Mouse (Mus musculus): Measurements from ENCODE around the gene Tstd3. TPM values are rescaled to one million over a fixed set of nuclear protein-coding genes. Genes with fewer than 3 reads are reported as not detected.

The Tstd3 gene
- polyA plus RNA-seq (2012; fragmentation: generic; extraction: Trizol): 6.4 TPM
- long read RNA-seq, experiment 1, transcript Tstd3-201 (4 exons, 1,588 nt): major isoform, 21 of 23 reads
- long read RNA-seq, experiment 1, partial matches to known transcripts: 0 of 23 reads
- long read RNA-seq, experiment 1, other reads (novel, unspliced or antisense): 2 of 23 reads
- long read RNA-seq, experiment 2, transcript Tstd3-201 (4 exons, 1,588 nt): major isoform, 24 of 26 reads
- long read RNA-seq, experiment 2, partial matches to known transcripts: 0 of 26 reads
- long read RNA-seq, experiment 2, other reads (novel, unspliced or antisense): 2 of 26 reads

DNA sequence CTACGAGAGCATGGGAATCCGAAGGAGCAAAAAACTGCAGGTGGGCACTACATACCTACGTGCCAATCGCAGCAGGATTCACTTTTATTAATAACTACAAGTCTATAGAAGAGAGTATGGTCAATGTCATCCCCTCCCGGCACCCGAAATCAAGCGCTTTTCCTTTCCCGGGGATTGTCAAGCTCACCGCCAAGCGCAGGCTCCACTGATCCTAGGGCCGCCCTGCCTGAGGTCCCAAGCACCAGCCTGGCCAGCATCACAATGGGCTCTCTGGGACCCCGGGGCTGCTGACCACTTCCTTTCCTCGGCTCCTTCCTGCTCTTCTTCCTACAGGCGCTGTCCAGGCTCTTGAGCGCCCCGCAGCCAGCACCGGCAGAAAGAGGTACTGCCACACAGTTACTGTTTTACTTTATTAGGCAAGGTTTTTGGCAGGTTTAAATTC lies at the start of gene Tstd3, which contains the start of gene Usp45:
Gene Tstd3, minus strand, starts transcription at position 350 of the 442 bp plus-strand sequence.
Gene Usp45, plus strand, starts transcription at position 294 of the 442 bp plus-strand sequence.
- TF ChIP-seq CTCF (IDR thresholded peaks at IDR 0.05; ENCODE audit: control insufficient read depth, insufficient read depth, insufficient read length) (peak; percentile 28), MYOD1 (IDR thresholded peaks at IDR 0.05; ENCODE audit: control insufficient read depth, insufficient read length, low read depth) (no peak), FOSL1 (IDR thresholded peaks at IDR 0.05; ENCODE audit: insufficient read depth, low read length, poor library complexity, severe bottlenecking) (no peak)
- H3K27me3 ChIP-seq (ENCODE audit: control insufficient read depth, insufficient read depth, insufficient read length): no peaks in the 10 kb centered on the region
- H3K79me3 ChIP-seq (ENCODE audit: low read depth): no peaks in the 10 kb centered on the region
- no peaks in the 10 kb centered on the region for H3K79me2 ChIP-seq (ENCODE audit: control insufficient read depth, insufficient read depth)
- peak within 1 kb of the TSS; percentile 52 for H3K4me3 ChIP-seq (ENCODE audit: insufficient read depth, poor library complexity, severe bottlenecking)
- H3K36me3 ChIP-seq (ENCODE audit: control insufficient read depth, insufficient read depth): no peaks in the 10 kb centered on the region
- H3ac ChIP-seq (ENCODE audit: control insufficient read depth, insufficient read length, low read depth): peak within 1 kb of the TSS; percentile 69

DNA sequence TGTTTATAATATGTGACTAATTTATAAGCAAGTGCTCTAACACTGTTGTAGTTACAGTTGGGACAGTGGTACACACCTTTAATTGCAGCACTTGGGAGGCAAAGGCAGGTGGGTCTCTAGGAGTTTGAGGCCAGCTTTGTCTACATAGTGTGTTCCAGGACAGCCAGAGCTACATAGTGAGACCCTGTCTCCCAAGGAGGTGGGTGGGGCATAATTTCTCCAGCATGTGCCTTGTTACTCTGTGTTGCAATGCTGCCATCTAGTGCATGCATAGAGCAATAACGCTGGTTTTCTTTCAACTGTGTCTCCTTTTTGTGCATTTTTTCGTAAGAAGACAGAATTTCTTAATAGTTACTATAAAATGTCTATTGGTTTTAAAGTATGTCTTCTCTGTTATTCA lies 47.0 kb upstream of the Tstd3 start:
- peak; percentile 20 for TF ChIP-seq CTCF (IDR thresholded peaks at IDR 0.05; ENCODE audit: control insufficient read depth, insufficient read depth, insufficient read length)
- no peak for TF ChIP-seq MYOG (IDR thresholded peaks at IDR 0.05; ENCODE audit: control insufficient read depth, extremely low read depth, insufficient read length)
- Histone ChIP-seq H3ac (ENCODE audit: control insufficient read depth, insufficient read length, low read depth) (no peak overlapping the region), H3K36me3 (ENCODE audit: control insufficient read depth, insufficient read depth) (peaks cover 38% of the 10 kb centered on the region), H3K27me3 (ENCODE audit: control insufficient read depth, insufficient read depth, insufficient read length) (no peaks in the 10 kb centered on the region), H3K79me2 (ENCODE audit: control insufficient read depth, insufficient read depth) (no peaks in the 10 kb centered on the region), H3K79me3 (ENCODE audit: low read depth) (no peaks in the 10 kb centered on the region), H3K4me3 (ENCODE audit: insufficient read depth, poor library complexity, severe bottlenecking) (no peak overlapping the region)

- no peaks in the 10 kb centered on the region for H3K79me3 ChIP-seq (ENCODE audit: low read depth)
- H3ac ChIP-seq (ENCODE audit: control insufficient read depth, insufficient read length, low read depth): no peak overlapping the region
- no peak overlapping the region for H3K4me3 ChIP-seq (ENCODE audit: insufficient read depth, poor library complexity, severe bottlenecking)
- TF ChIP-seq MYOD1 (IDR thresholded peaks at IDR 0.05; ENCODE audit: control insufficient read depth, insufficient read length, low read depth): no peak
- no peak for TF ChIP-seq MAX (IDR thresholded peaks at IDR 0.05)
- no peak for TF ChIP-seq FOSL1 (IDR thresholded peaks at IDR 0.05; ENCODE audit: insufficient read depth, low read length, poor library complexity, severe bottlenecking)
- TF ChIP-seq USF1 (IDR thresholded peaks at IDR 0.05; ENCODE audit: low read depth): no peak
- no peak for TF ChIP-seq MYOG (IDR thresholded peaks at IDR 0.05; ENCODE audit: control insufficient read depth, extremely low read depth, insufficient read length)
- TF ChIP-seq CTCF (IDR thresholded peaks at IDR 0.05; ENCODE audit: control insufficient read depth, insufficient read depth, insufficient read length): no peak
- TF ChIP-seq CEBPB (IDR thresholded peaks at IDR 0.05; ENCODE audit: low read depth): no peak
- H3K27me3 ChIP-seq (ENCODE audit: control insufficient read depth, insufficient read depth, insufficient read length): no peaks in the 10 kb centered on the region
- peaks cover 36% of the 10 kb centered on the region for H3K36me3 ChIP-seq (ENCODE audit: control insufficient read depth, insufficient read depth)
- H3K79me2 ChIP-seq (ENCODE audit: control insufficient read depth, insufficient read depth): no peaks in the 10 kb centered on the region
Measured at GRCm38 (mm10) chr4:21812635-21813034, 45.6 kb upstream of the Tstd3 start.

DNA sequence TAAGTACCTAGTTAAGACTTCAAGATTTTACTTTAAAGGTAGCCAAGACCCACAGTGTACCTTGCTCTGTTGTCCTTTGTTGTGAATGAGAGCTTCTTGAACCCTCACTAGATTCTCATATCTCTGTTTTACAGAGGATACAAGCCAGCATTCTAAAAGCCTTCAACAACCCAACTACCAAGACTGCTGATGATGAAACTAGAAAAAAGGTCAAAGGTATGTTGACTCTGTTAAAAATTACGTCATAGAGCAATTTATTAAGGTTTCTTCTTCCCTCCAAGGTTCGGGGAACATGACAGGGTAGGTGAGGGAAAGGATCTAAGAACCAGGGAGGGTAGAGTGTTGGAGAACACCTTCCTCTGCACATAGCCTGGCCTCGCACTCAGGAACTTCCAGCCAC lies 43.6 kb upstream of the Tstd3 start:
- Histone ChIP-seq H3K36me3 (ENCODE audit: control insufficient read depth, insufficient read depth) (peaks cover 29% of the 10 kb centered on the region), H3K4me3 (ENCODE audit: insufficient read depth, poor library complexity, severe bottlenecking) (no peak overlapping the region), H3ac (ENCODE audit: control insufficient read depth, insufficient read length, low read depth) (no peak overlapping the region), H3K79me3 (ENCODE audit: low read depth) (no peaks in the 10 kb centered on the region), H3K27me3 (ENCODE audit: control insufficient read depth, insufficient read depth, insufficient read length) (no peaks in the 10 kb centered on the region), H3K79me2 (ENCODE audit: control insufficient read depth, insufficient read depth) (no peaks in the 10 kb centered on the region)
- TF ChIP-seq FOSL1 (IDR thresholded peaks at IDR 0.05; ENCODE audit: insufficient read depth, low read length, poor library complexity, severe bottlenecking) (no peak), CEBPB (IDR thresholded peaks at IDR 0.05; ENCODE audit: low read depth) (no peak), MYOG (IDR thresholded peaks at IDR 0.05; ENCODE audit: control insufficient read depth, extremely low read depth, insufficient read length) (no peak), MYOD1 (IDR thresholded peaks at IDR 0.05; ENCODE audit: control insufficient read depth, insufficient read length, low read depth) (no peak)

DNA sequence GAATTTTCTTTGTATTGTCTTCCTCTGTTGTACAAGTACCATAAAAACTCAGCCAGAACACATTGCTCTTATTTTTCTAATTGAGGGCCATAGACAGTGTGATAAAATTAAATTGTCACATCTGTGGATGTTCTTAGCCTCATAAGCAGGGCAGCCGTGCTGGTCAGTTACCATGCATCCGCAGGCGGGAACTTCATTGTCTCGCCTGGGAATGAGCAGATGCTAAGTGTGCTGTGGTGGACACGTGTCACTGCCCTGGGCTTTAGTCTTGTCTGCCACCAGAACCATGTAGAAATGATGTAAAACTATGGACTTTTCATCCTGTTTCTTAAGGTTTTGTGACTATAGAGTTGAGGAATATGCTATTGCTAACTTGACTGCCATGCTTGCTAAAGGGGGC lies 40.2 kb upstream of the Tstd3 start:
- Histone ChIP-seq H3K36me3 (ENCODE audit: control insufficient read depth, insufficient read depth) (peaks cover 51% of the 10 kb centered on the region), H3K4me3 (ENCODE audit: insufficient read depth, poor library complexity, severe bottlenecking) (no peak overlapping the region), H3K79me3 (ENCODE audit: low read depth) (no peaks in the 10 kb centered on the region), H3ac (ENCODE audit: control insufficient read depth, insufficient read length, low read depth) (no peak overlapping the region), H3K79me2 (ENCODE audit: control insufficient read depth, insufficient read depth) (no peaks in the 10 kb centered on the region), H3K27me3 (ENCODE audit: control insufficient read depth, insufficient read depth, insufficient read length) (no peaks in the 10 kb centered on the region)
- TF ChIP-seq MYOG (IDR thresholded peaks at IDR 0.05; ENCODE audit: control insufficient read depth, extremely low read depth, insufficient read length): no peak
- no peak for TF ChIP-seq CEBPB (IDR thresholded peaks at IDR 0.05; ENCODE audit: low read depth)
- no peak for TF ChIP-seq MAX (IDR thresholded peaks at IDR 0.05)
- no peak for TF ChIP-seq MYOD1 (IDR thresholded peaks at IDR 0.05; ENCODE audit: control insufficient read depth, insufficient read length, low read depth)
- no peak for TF ChIP-seq CTCF (IDR thresholded peaks at IDR 0.05; ENCODE audit: control insufficient read depth, insufficient read depth, insufficient read length)
- no peak for TF ChIP-seq FOSL1 (IDR thresholded peaks at IDR 0.05; ENCODE audit: insufficient read depth, low read length, poor library complexity, severe bottlenecking)
- TF ChIP-seq USF1 (IDR thresholded peaks at IDR 0.05; ENCODE audit: low read depth): no peak

- Histone ChIP-seq H3K36me3 (ENCODE audit: control insufficient read depth, insufficient read depth) (peaks cover 69% of the 10 kb centered on the region), H3K79me2 (ENCODE audit: control insufficient read depth, insufficient read depth) (no peaks in the 10 kb centered on the region), H3K4me3 (ENCODE audit: insufficient read depth, poor library complexity, severe bottlenecking) (no peak overlapping the region), H3K79me3 (ENCODE audit: low read depth) (no peaks in the 10 kb centered on the region), H3K27me3 (ENCODE audit: control insufficient read depth, insufficient read depth, insufficient read length) (no peaks in the 10 kb centered on the region), H3ac (ENCODE audit: control insufficient read depth, insufficient read length, low read depth) (no peak overlapping the region)
- TF ChIP-seq MYOG (IDR thresholded peaks at IDR 0.05; ENCODE audit: control insufficient read depth, extremely low read depth, insufficient read length) (no peak), FOSL1 (IDR thresholded peaks at IDR 0.05; ENCODE audit: insufficient read depth, low read length, poor library complexity, severe bottlenecking) (no peak), MAX (IDR thresholded peaks at IDR 0.05) (no peak), USF1 (IDR thresholded peaks at IDR 0.05; ENCODE audit: low read depth) (no peak), CEBPB (IDR thresholded peaks at IDR 0.05; ENCODE audit: low read depth) (no peak), MYOD1 (IDR thresholded peaks at IDR 0.05; ENCODE audit: control insufficient read depth, insufficient read length, low read depth) (no peak), CTCF (IDR thresholded peaks at IDR 0.05; ENCODE audit: control insufficient read depth, insufficient read depth, insufficient read length) (no peak)
Measured at GRCm38 (mm10) chr4:21801620-21802019, 34.6 kb upstream of the Tstd3 start.
